Mouse (Mus musculus) spleen, postnatal 4 days (tissue): Measurements from ENCODE around the gene Nmur1.

Source experiments
- DNase-seq, 2 experiments: peaks; one replicate each; pipeline ENCODE4 v3.0.0; 2022; ENCODE audit warnings: low spot score in 2 of 2

Gene Nmur1

DNA sequence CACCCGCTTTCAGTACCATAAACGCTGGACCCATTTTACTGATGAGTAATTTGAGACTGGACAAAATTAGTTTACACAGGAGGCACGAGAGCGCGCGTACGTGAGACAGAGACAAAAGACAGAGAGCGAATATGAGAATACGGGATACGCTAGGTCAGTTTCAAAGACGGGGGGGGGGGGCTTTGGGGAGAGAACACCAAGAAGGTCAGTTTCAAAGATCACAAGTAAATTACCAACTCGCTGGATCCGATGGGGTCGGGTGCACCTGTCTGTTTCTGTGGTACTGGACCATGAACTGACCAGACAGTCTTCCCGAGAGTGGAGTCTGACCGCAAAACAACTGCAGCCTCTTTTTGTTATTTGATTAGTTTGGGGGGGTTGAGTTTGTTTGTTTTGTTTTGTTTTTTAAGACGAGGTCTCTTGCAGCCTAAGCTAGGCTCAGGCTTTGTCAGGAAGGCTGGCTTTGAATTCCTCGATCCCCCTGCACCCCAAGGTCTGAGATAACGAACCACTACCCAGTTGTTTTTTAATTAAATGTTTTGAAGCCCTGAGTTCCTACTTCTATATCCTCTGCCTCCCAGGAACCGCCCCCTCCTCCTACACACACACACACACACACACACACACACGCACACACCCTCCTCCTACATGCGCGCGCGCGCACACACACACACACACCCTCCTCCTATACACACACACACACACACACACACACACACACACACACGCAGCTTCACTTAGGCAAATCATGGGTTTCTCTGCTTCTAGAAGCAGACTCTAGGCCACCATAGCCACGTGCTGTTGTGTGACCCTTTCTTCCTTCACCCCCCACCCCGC lies 15.1 kb upstream of the Nmur1 start:
- peak; percentile 73 to 82 for DNase-seq

DNA sequence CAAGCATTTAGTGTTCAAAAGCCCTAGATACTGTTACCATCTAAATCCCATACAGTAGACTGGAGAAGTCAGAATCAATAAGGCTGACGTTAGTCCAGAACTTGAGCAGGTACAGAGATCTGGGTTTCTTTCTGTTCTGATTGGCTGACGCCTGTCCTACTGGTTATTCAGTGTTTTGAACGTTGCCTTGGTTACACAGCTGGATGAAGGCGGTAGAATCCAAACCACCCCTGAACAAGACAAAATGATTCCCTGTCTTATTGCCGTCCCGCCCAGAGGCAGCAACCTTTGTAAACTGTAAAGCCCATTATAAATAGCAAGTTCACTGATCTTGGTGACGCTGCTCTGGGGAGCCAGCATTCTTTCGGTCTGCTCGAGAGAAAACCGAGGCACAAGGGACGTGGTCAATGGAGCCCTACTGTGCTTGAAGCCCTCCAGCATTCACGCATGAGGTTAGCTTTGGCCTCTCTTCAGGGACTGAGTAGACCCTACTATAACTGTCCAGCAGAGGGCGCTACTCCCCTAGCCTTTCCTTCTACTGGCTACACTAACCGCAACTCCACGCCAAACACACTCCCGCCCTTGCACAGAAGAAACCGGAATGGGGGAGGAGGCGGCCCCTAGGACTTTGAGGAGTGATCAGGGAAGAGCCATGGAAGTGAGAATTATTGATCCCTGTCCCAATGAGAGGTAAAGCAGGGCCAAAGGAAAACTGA lies 14.3 kb upstream of the Nmur1 start:
- DNase-seq: peak; percentile 94 to 99

DNA sequence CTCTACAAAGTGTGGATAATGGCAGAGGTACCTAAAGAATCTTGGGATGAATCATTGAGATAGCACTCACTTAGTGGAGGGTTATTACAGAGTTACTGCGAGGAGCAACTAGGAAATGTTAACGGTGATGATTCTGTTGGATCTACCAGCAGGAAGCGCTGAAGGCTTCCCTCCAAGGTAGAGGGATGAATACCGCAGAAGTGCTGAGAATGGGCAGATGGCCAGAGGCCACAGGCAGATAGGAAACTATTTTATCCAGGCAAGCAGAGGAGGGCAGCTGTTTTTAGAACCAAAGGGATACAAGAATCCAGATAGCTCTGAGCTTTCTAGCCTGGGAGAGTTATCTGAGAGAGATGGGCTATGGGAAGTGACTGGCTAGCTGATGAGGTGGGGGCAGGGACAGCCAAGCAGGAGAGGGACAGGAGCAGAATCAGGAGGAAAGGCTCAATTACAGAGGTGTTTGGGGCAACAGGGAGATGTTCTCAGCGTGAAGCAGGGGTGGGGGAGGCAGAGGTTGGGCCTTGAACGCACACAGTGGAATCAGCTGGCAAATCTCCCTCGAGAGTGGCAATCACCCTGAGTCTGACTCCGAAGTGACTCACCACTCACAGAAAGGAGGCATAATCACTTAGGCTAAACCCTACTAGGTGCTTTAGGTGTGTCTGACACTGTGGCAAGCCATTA lies 13.6 kb upstream of the Nmur1 start:
- DNase-seq: no peak

DNA sequence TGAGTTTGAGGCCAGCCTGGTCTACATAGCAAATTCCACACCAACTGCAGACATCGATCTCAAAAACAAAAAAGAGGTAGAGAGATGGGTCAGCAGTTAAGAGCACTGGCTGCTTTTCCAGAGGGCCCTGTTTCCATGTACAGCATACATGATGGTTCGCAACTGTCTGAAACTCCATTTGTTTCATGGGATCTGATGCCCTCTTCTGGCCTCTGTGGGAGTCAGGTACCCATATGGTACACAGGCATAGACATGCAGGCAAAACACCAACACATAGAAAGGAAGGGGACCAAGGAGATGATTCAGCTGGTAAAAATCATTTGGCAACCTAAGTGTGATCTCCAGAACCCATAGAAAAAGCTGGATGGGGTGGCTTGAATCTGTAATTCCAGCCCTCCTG lies 12.5 kb upstream of the Nmur1 start:
- no peak for DNase-seq

DNA sequence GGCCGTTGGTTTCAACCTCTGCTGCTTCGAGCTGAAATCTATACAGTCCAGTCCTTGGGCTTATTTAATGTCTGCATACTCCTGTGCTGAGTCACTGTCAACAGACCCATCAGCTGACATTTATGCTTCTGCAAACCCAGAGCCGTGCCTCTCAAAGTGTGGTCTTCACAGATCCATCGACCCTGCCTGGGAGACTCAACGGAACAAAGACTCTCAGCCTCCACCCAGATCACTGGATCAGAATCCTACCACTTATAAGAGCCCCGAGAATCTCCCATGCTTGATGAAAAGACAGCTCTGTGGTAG lies 11.9 kb upstream of the Nmur1 start:
- no peak for DNase-seq

DNA sequence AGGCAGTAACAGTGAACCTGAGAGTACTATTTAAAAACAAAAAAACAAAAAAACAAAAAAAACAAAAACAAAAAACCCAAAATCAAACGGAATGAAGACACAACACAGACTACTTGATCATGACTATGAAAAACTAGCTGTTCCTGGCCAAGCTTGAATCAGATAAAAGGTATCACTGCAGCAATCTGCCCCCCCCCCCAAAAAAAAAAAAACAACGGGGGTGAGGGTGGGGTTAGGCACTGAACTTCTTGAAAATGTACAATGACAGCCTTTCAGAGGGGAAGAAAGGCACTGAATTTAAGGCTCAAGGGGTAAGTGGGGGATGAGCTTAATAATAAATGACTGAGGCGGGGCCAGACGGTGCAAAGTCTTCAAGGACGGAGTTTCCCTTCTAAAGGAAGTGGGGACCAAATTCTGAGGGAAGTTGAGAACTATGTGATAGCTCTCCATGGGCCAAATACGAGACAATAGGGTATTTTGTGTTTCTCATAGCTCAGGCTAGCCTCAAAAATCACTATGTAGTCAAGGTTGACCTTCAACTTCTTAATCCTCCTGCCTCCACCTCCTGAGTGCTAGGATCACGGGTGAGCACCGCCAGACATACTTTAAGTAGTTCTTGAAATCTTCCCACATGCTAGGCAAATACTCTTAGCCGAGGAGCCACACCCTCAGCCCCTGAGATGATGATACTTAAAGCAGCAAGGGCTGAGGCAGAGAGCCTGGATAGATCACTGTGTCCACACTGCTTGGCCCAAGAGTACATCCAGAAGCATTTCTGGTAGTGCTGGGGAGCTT lies 11.4 kb upstream of the Nmur1 start:
- no peak for DNase-seq

DNA sequence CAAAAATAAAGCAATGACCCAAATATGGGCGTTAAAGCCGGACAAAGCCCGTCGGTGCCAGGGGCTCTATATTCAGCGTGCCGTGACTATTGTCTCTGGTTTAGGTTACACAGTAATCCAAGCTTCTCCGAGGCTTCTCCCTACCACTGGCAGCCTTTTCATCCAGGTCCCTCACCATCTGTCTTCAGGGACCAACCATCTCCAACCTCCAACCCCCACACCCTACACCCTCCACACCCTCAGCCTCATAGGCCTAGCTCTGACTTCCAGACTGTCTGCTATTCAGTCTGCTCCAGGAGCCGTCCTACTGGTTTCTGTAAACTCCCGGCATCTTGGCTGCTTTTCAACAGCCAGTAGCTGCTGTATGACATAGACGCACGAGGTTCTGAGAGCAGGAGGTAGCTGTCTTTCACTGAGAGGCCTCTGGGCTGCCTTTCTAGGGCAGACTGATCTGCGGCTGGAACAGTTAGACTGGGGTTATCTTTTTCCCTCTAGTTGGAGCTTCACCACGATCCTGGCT lies 9.3 kb upstream of the Nmur1 start:
- DNase-seq: peak in 1 of 2 experiments; percentile 68

DNA sequence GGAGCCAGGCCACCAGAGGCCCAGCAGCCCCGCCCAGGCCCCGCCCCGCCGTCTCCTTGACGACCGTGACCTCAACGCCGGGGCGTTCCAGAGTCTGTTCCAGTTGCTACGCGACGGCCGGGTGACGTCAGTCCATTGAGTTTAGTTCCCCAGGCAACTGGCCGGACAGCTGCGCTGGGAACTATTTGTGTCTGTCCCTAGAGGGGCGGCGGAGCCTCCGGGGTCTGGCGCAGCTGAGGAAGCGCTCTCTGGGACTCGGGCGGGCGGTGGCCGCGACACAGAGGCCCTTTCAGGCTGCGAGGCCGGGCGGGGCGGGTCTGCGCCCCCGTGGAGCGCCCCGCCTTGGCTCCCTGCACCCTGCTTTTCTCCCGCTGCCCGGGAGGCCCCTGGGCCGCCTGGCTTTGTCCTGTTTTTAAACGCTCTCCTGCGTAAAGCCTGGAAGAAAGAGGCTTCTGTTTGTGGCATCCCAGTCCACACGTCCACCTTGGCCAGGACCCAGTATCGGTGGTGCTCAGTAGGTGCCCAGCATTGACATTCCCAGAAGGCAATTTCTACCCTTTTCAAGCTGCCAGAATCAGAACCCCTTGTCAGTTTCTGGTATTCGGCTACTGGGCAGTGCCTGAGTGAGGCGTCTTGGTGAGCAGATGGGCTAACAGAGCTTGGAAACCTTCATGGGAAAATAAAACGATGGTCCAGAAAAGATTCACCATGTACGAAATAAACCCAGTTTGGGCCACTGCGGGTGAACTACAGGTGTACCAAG lies 8.6 kb upstream of the Nmur1 start:
- DNase-seq: peak; percentile 97 to 99

DNA sequence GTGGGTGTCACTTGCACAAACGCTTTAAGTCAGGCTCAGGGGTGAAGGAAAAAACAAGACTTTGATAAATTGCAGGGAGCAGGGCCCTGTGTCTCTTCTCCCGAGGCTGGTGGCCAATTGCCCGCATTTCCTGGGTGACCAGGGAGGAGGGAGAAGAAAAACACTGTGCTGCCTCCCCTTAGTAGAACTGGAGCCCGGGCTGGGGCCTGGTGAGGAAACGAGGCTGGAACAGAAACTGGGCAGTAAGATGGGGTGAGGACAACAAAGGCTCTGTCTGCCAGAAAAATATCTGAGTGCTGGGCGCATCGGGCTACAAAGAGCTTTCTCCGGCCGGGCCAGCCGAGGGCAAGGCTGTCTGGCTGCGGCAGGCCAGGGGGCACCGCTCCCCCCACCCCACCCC lies 8.0 kb upstream of the Nmur1 start:
- DNase-seq: no peak

DNA sequence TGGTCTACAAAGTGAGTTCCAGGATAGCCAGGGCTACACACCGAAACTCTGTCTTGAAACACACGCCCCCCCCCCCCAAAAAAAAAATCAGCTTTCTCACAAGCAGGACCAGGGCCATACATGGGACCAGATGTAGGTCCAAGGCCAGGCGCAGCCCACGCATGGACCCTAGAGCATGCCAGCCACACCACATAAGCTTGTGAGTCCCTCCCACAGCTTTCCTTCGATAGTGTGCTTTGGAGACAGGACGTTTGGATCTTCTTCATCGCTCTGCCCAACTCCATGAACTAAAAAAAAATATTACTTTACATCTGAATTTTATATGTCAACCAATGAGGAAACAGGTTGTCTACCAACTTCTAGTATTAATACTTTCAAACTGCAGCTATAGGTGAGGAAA lies 7.3 kb upstream of the Nmur1 start:
- no peak for DNase-seq

DNA sequence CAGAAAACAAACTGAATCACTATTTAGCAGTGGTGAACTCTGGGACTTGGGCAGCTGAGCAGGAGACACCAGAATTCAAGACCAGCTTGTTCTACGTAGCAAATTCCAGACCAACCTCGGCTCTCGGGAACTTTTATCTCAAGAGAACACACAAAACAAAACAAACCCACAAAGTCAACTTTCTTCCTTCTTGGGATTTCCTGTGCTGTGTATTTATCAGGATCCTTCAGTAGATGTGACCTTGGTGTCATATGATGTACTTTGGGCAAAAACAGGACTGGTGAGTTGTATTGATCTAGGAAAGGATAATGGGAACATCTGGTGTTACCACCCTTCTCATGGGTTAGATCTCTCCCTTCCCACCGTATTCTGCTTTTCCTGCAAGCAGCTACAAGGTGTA lies 6.8 kb upstream of the Nmur1 start:
- DNase-seq: no peak

DNA sequence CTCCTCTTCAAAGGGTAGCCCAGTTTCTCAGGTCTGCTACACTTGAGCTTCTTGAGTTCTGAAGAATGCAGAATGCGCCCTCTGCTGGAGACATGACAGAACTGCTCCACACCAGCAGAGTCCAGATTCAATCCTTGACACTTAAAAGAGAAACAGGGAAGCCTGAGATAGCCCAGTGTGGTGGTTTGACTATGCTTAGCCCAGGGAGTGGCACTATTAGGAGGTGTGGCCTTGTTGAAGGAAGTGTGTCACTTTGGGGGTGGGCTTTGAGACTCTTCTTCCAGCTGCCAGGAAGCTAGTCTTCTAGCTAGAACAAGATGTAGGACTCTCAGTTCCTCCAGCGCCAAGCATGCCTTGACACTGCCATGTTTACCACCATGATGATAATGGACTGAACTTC lies 4.0 kb upstream of the Nmur1 start:
- DNase-seq: peak; percentile 73 to 89

DNA sequence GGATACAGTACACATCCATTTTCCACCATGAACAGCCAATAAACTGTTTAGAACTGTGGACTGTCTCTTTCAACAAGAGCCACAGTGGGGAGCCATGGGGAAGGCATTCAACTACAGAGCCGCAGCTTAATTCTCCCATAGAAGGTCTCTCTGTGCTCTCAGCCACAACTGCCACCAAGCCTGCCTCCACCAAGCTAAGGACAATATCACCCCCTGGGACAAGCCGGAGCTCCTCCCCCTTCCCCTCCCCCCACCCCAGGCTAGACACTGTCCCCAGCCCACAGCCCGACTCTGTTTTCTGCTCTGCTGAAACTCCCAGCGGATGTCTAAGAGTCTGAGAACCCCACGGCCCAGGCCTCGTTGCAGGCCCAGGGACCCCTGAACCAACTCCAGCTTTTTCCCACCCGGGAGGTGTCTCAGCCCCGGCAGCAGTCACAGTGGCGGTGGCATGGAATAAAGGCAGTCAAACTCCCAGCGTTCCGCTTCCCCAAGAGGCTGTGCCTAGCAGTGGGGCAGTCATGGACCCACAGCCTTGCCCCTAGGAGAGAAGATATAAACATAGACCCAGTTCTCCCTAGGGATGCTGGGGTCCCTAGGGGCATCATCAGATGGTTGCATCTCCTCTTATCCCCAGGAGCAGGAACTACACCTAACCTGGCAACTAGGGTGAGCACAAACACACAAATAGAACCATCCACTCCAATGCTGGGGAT lies 1.0 kb downstream of the Nmur1 start:
- no peak for DNase-seq

DNA sequence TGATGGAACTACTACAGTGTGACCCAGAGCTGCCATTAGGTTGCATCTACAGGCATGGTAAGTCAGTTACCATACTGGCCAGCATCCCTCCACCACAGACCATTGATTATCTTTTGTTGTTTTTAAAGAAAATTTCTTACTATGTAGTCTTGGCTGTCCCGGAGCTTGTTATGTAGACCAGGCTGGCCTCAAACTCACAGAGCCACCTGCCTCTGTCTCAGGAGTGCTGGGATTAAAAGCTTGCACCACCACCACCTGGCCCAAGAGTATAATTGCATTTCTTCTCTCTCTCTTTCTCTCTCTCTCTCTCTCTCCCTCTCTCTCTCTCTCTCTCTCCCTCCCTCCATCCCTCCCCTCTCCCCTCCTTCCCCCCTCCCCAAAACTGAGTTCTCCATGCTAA lies 1.7 kb downstream of the Nmur1 start:
- no peak for DNase-seq

DNA sequence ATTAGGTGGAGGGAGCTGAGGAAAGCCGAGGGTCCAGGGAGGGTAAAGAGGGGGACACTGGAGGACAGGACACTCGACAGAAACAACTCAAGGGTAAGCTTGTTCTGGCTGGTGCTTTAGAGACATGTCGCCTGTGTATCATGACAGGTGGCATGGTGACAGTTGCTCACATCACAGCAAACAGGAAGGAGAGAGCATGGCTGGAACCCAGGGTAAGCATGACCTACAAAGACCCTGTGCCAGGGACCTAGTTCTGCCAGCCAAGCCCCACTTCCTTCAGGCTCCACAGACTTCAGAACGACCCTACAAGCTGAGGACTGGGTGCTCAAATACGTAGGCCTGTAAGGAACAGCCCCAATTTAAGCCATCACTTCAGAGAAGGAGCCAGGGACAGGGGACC lies 2.1 kb downstream of the Nmur1 start:
- DNase-seq: no peak

DNA sequence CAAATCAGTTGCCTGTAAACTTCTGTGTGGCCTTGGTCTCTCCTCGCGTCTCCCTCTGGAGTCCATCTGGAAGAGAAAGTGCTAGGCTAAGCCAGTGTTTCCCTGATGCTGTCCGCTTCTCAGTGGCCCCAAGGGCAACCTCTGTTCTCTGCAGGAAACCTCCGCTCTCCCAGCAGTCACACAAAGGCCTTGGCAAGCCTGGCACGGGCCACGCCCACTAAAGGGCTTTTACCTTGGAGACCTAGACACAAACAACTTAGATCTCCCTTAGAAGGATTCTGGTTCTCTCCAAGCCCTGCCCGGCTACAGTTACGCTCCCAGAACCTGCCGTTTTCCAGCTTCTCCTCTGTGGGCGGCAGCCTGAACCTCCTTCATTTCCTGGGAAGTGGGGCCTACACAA lies 5.0 kb downstream of the Nmur1 start:
- no peak for DNase-seq

DNA sequence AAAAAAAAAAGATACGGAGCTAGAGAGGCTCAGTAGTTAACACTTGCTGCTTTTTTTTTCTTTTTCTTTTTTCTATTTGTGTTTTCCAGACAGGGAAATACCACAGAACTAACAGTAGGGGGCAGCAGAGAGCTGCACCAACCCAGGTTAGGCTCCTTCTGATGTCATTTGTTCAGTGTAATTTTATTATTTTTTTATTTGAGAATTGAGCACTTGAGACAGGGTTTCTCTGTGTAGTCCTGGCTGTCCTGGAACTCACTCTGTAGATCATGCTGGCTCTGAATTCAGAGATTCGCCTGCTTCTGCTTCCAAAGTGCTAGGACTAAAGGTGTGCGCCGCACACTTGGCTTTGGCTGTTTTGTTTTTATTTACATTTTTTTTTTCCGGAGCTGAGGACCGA lies 9.7 kb downstream of the Nmur1 start:
- DNase-seq: no peak

DNA sequence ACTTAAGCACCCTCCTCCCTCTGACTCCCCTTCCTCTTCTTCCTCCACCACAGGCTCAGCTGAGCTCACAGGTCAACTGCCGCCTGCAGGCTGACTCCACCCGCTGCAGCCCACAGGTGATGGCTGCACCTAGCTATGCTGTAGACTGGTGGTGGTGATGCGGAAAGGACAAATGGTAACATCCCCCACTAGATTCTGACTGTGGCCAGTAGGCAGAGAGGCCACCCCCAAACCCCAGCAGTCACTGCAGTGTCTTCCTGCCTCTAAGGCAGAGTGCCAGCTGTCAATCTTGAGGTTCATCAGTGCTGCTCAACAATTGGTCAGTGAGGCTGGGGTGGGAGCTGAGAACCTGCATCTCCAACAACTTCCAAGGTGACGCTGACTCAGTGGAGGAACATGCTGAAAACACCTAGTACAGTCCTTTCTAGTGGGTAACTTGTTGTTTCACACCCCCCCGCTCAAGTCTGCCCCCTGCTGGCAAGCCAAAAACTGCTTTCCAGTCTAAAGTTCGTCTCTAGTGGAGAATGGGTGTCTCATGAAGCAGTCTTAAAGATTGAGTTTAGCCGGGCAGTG lies 10.3 kb downstream of the Nmur1 start:
- DNase-seq: peak; percentile 54 to 88

DNA sequence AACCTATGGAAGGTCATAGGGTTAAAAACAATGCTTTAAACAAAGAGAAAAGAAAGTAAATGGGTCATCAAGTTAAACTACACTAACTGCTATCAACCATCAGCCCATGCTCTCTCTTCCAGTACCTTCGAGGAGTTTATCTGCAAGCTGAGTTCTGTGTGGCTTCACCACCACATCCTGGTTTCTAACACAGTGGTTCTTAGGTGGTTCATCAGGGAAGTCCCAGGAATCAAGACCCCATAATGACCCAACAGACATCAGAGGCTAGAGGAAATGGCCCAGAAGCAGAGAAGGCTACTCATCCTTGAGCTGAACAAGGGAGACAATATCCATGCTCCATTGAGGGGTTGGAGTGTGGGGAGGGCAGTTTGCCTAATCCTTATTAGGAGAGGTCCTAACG lies 10.9 kb downstream of the Nmur1 start:
- DNase-seq: no peak

DNA sequence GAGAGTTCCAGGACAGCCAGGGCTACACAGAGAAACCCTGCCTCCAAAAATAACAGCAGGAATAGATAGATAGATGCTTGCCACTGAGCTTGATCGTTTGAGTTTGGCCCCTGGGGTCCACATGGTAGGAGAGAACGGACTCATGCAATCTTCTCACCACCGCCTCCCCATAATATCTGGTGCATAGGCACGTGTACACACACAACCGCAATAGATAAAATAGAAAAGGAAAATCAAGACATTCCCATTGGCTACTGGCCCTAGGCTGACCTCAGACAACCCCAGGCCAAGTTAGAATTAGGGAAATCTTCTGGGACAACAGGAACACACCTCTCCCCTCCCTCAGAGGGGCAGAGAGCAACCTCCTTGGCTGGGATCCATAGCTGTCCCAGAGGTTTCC lies 11.3 kb downstream of the Nmur1 start:
- DNase-seq: no peak
